Mouse (Mus musculus) ES-Bruce4 (cell line): ENCODE measurements around the gene Inpp5a.

Source experiments
- CTCF ChIP-seq: IDR thresholded peaks from one replicate; pipeline ENCODE4 v1.8.1; 2011; ENCODE audit warnings: low read depth, low read length
- EP300 ChIP-seq: IDR thresholded peaks from 2 replicates; pipeline ENCODE4 v1.6.1; 2011; ENCODE audit warnings: low read depth, low read length; ENCODE audit not compliant: insufficient read depth
- POLR2A ChIP-seq: IDR thresholded peaks from one replicate; pipeline ENCODE4 v1.8.1; 2011; ENCODE audit warnings: low read length; ENCODE audit not compliant: insufficient read depth

DNA sequence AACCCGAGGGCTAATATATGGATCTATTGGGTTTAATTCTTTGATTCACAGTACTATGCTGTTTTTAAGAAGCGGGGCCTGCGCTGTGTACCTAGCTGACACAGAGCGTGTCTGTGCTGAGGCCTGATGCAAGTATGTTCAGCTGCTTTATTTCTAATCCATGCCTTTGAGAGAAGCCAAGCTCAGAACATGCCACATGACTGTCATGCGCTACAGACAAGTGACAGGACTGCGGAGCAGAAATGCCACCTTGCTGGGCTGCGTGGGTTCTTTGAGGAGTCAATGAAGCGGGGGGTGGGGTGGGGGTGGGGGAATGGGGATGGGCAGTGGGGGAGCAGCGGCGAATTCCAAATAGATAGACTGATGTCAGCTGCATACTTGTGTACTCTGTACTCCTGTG is 73.2 kb downstream of the Inpp5a start:
- TF ChIP-seq CTCF (no peak), EP300 (no peak), POLR2A (no peak)
